16 mouse cellular contexts compared by ENCODE assay signal in genomic region chr17:31791656-31792055, GRCm38 (mm10).
"Had no signal": no experiment of that assay in that cellular context is flagged by ENCODE, and none has a peak within 500 bp of the region (broad histone marks: within the 10 kb centered on the region; RNA-seq: fewer than 3 reads in every experiment).

No protein-coding gene starts in this region.

- H3K9me3 ChIP-seq: kidney, embryonic 15.5 days; limb, embryonic 12.5 days; liver, embryonic 13.5 days; lung, embryonic 15.5 days; midbrain, embryonic 12.5 days; neural tube, embryonic 12.5 days had no signal

- DNase-seq: kidney, postnatal 25 days; liver; liver, embryonic 13.5 days; liver, postnatal 0 days; lung, postnatal 14 days; spleen, adult 18-20 months; thymus, adult 18-20 months; thymus, postnatal 14 days had no signal

- H3K27ac ChIP-seq: left cerebral cortex, adult 2 months; limb, embryonic 12.5 days; liver, embryonic 13.5 days; macrophage; neural tube, embryonic 12.5 days had no signal

- H3K9ac ChIP-seq: kidney, embryonic 15.5 days; limb, embryonic 12.5 days; liver, embryonic 13.5 days; liver, postnatal 0 days; lung, embryonic 15.5 days; neural tube, embryonic 12.5 days had no signal

- H3K4me2 ChIP-seq: kidney, embryonic 15.5 days; limb, embryonic 12.5 days; liver, embryonic 13.5 days; lung, embryonic 15.5 days had no signal

- H3K36me3 ChIP-seq: kidney, embryonic 15.5 days; limb, embryonic 12.5 days; liver, embryonic 13.5 days; lung, embryonic 15.5 days; midbrain, embryonic 12.5 days; neural tube, embryonic 12.5 days had no signal

- H3K4me3 ChIP-seq: kidney, embryonic 15.5 days; left cerebral cortex, adult 2 months; limb, embryonic 12.5 days; liver, embryonic 13.5 days; lung, embryonic 15.5 days; megakaryocyte, embryonic 14.5 days; midbrain, embryonic 12.5 days; neural tube, embryonic 12.5 days had no signal

- H3K27me3 ChIP-seq: kidney, embryonic 15.5 days; limb, embryonic 12.5 days; liver, embryonic 13.5 days; lung, embryonic 15.5 days; neural tube, embryonic 12.5 days had no signal
